Mouse (Mus musculus) NIH3T3 (cell line): Measurements from ENCODE around the gene Arhgef28.

Experiments used
- DNase-seq: peaks from one replicate; pipeline ENCODE4 v3.0.0-alpha.2; 2012; ENCODE audit warnings: low read depth

Arhgef28 gene

DNA sequence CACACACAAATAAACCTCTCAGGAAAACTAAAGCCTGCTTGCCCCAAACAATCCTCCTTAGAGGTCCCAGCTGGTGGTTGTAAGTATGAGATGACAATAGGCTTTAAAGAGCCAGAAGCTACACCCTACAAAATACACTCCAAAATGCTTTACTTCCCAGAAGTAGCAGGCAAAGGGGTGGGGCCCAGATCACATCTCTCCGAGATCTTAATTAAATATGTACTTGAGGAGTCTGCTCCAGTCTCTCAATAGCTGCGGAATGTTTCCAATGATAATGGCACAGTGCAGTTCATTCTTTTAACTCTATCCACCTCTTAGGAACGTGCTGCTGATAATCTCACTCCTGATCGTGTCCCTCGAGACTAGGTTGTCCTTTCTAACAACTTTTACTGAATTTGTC is 240.2 kb downstream of the Arhgef28 start:
- no peak for DNase-seq

DNA sequence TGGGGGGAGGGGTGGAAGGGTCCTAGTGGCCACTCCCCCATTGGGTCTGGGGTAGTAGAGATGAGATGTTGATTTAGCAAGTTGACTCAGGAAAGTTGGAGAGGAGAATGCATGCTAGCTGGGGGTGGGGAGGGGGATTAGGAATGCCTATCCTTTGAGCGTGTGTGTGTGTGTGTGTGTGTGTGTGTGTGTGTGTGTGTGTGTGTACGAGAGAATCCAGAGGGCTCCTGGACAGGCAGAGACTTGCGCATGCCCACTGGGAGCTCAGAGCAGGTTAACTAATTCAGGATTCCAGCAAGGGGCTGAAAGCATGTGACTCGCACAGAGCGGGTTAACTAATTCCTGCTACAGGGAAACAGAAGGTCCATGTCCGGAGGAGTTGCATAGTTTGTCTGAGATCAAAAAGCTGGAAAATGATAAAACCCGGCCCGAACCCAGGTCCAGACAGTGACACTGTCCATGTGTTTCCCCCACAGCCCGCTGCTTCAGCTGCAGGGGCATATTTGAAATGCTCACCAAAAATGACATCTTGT is 241.3 kb downstream of the Arhgef28 start:
- DNase-seq = no peak

DNA sequence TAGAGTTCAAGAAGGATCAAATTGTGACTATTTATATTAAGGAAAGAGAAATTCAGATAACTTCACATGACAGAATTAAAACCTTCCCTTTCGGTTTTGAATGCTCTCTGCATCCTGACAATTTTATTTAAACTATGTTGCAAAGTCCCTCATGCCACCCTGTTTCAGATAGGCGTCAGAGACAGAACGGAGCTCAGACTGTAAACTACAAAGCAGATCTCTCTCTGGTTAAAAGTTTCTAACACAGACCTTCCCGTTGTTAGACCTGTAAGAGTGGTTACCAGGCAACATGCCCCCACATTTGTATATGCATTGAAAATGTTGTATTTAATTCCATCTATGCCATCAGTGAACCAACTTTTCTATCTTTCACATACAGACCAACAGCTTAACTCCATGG is 246.1 kb downstream of the Arhgef28 start:
- DNase-seq = no peak

DNA sequence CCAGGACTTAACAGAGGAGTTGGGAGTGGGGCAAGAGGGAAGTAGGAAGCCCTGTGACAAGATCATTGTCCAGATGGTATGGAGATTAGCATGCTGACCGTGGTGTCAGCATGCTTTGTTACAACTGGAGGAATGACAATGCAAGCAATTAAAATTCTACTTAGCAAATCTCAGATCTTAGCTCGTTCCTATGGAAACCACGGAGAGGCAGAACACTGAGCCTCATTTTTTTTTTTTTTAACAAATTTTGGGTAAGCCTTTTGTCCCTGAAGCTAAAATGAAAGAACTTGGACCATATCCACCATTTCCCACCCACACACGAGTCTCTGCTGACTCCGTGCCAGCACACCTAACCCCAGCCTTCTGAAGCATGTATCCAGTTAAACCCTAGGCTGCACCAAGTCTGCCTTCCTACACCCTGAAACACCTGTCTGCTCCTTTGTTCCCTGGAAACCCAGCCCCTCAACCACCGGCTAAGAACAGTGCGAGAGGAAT is 246.8 kb downstream of the Arhgef28 start:
- DNase-seq = no peak

DNA sequence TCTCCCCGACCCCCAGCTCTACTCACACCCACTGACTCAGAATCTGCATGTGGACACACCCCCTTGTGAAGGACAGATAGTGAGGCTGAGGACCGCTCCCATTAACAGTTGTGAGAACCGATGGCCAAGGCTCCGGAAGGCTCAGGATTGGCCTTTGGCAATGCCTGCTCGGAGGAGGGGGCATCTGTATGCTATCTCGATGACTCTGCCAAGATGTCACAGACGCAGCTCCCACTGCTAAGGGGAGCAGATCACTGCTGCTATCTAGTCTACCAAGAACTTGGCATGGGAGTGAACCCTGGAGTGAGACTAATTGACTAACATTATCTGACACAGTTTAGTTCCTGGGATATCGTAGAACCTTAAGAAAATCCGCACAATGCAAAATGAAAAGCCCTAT is 250.5 kb downstream of the Arhgef28 start:
- no peak for DNase-seq

DNA sequence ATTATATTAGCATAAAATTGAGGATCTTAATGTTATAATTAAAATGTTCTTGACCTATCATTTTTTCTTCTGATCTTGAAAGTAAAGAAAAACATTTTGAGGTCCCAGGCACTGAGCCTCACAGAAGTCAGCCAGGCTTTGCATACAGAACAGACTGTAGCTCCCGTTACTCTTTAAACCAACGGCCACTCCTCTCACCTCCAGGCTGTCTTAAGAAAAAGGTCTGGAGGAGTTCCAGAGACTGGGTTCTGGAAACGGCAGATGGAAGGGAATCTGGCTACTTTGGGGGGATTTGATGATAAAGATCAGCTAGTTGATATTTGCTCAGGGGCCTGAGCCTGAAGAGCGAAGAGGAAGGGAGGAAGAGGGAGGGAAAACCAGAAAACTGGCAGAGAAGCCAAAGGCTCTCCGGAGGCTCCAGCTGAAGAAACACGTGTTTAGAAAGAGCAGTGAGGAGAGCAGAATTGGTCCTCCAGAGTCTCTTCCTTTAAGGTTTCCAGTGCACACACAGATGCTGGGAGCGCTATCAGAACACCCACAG is 251.2 kb downstream of the Arhgef28 start:
- no peak for DNase-seq

DNA sequence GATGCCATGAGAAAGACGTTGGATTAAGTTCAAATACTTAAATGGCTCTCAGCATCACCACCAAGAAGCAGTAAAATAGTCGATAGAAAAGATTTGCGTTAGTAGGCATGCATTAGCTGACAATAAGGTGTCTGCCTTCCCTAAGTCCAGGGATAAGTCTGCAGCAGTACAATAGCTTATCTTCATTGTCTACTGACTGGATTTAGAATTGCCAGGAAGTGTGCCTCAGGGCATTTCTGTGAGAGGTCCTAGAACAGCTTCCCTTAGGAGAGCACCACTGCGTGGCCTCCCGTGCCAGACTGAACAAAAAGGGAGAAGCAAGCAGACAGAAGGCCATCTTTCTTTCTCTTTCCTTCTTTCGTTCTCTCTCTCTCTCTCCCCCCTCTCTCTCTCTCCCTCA is 252.2 kb downstream of the Arhgef28 start:
- no peak for DNase-seq

DNA sequence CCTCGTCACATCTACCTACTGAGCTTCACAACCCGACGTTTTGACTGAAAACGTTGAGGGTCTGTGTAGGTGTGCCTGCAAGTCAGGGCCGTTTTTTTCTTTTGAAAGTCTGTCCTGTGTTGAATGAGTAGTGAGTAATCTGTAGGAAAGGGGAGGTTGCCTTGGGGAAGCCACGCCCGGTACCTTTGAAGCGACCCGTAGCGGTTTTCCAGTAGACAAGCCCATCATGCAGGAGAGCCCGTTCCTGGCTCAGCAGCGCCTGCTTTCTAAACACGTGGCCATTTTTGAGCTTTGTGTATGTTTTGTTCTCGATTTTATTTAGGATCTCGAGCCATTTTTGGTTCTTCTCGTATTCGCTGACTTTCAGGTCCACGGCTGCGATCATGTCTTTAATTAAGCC is 252.7 kb downstream of the Arhgef28 start:
- no peak for DNase-seq

DNA sequence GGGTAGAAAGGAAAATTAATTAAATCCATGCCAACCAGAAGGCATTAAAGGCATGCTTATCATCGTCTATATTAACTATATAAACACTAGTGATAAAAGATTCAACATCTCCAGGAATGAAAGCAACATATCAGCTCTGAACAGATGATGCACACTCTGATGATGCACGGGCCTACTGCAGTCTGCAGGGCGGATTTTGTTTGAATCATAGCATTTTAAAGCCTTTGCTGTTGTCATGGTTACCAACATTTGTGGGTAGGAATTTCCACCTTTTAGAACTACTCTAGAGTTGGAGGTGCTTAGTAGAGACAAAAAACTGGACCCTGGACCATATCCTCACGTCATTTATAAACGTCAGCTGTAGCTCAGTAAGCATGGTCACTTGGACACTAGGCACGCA is 257.4 kb downstream of the Arhgef28 start:
- DNase-seq = no peak

DNA sequence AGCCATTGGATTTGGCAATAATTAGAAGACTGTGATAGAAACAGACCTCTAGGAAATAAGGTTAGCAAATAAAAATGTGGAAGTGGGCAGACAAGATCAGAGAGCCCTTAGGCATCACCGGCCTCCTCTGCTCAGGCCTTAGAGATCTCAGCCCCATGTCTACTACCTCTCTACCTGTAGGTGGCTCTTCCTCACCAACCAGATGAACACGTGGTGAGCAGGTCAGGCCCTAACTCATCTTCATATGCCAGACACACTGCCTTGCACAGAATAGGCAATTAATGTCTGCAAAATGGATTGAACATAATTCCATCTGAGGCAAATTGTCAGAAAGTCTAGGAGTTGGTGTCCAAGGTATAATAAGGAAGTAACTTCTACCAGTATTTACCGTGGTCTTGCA is 258.6 kb downstream of the Arhgef28 start:
- no peak for DNase-seq

DNA sequence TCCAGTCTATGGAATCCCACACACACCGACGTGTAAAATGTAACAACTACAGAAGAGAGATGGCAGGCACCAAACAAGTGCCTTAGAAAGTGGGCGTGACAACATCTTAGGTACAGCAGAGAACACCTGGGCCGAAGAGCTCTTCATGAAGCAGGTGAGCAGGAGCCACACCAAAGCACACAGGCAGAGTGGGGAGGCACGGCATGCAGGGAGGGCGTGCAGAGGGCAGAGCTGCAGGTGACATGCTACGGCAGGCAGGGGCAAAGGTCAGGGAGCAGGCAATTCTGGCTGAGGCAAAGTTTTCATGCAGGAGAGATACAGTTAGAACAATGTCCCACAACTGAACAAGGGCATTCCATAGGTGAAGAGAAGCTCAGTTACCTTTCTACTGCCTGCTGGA is 259.8 kb downstream of the Arhgef28 start:
- DNase-seq = no peak

DNA sequence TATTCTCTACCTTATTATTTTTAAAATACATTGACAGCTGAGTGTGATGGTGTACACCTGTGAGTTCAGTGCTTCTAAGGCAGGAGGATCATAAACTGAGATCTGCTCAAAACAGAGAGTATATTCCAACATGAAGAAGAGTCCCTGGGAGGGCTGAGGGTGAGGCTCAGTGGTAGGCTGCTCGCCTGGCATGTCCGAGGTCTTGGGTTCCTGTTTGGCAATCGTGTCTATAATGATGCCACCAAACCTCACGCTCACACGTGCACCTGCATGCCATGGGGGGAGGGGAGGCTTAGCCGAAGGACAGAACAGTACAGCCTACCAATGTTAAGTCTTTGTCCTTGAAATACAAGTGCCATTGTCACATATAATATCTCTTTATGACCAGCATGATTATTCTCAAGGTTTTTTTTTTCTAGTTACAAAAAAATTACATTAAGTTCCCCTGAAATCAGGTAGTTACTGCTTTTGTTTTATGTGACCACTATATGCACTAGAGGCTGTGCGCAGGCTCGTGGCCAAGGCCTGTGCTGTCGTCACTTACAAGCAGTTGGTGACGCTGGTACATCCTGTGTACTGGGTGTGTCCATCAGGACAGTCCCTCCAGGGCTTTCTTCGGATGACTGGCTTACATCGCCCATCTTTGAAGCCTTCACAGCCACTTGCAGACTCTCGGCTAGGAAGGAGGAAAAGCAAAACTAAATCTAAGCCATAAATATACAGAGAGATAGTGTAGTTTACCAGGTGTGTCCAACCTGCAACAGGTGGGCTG is 264.1 kb downstream of the Arhgef28 start:
- no peak for DNase-seq

DNA sequence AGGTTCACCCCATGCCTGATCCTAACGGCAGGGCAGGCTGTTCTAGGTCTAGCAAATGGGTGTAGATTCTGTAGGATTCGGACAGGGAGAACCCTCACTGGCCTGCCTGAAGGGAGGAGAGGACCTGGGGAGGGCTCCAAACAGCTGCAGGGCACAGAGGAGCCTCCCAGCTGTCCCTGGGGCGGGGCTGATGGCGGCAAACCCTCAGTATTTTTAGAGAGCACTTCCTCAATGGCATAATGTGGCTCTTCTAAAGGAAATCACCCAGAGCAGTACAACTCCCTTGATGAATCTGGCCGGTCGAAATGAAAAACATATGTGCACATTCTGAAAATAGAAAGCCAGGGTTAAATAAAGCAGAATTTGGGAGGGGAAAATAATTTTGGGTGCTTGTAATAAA is 265.1 kb downstream of the Arhgef28 start:
- DNase-seq = peak; percentile 51

DNA sequence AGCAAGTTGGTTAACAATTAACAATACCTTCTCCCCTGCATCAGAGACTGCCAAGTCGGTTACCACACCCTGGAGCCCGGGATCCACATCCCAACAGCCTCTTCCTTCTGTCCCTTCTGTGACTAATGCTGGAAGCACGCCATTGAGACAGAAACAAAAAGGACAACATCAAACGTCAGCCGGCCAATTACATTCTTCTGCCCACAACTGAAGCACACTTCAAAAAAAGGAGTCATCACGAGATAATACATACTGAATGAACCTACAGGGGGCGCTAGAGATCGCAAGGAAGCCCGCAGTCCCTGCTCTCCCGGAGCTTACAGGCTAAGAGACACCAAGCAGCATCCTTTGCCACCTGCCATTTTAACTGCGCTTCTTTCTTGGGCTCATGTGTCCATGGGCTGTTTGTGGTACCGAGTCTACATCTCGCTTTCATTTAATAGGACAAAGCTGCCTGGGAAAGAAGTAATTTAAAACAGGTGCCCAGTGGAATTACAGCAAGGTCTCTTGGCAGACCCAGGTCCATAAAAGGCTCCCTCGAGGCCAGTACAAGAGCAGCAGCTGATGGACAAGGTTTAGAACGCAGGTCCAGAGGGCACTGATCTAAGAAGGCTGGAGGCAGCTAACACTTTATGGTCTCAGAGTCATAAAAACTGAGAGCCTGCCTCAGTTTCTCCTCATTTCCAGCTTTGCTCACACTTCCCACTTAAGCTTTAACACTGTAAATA is 266.6 kb downstream of the Arhgef28 start:
- peak; percentile 38 for DNase-seq

DNA sequence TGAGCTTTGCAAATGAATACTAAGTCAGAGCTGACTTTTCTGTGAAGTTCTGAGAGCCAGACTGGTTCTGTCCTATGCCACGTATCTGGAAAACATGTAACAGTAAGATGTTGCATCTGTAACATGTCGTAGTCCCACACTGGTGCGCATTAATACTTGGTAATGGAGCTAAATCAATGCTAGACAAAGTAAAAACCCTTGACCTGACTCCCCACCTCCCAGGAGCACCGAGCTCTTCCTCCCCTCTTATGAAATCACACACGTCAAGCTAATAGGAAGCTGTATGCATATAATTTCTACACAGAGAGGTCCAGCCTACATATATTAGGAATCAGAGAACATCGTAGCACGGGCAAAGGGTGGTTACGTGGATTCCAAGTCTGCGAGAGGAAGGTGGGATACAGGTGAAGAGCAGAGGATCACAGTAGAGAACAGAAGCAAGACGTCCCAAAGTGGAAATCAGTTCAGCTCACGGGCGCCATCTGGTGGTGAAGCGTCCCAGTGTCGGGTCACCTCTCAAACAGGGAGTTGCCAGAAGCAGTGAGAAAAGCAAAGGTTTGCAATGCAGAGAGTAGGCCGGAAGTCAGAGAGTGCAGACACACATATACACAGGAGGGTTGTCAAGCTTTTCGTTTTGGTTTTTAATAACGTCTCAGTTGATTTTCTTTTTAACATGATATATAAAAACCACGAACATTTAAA is 267.5 kb downstream of the Arhgef28 start:
- peak; percentile 90 for DNase-seq

DNA sequence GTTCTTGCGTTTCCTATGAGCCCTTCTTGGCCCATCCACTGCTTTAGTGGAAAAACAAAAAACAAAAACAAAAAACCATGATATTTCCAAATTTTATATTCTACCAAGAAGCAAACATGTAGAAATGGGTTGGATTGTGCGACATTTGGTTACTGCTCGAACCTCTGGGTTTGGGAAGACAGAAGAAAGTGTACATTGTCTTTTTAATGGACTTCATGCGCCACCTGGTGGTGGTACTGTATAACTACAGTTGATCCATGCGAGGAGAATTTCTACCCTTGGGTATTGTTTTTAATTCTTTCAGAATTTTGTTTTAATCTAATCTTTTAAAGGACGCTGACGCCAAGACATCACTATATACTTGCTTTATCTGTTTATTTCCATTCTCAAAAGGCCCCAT is 268.3 kb downstream of the Arhgef28 start:
- peak; percentile 83 for DNase-seq

DNA sequence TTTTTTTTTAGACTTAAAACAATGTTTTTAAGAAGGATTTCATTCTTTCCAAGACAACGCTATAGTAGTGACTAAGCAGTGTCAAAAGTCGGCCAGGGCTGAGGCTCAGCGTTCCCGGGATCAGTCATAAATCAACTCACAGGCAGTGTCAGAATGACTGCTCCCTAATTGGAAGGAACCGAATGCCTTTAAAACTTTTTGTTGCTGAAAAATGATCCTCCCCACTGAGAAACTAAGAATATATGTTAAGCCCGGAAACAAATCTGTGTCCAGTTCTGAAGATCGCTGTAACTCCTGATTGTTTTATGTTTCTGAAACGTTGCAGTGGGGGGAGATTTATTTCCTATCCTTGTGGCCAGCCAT is 278.1 kb downstream of the Arhgef28 start:
- peak; percentile 80 for DNase-seq

DNA sequence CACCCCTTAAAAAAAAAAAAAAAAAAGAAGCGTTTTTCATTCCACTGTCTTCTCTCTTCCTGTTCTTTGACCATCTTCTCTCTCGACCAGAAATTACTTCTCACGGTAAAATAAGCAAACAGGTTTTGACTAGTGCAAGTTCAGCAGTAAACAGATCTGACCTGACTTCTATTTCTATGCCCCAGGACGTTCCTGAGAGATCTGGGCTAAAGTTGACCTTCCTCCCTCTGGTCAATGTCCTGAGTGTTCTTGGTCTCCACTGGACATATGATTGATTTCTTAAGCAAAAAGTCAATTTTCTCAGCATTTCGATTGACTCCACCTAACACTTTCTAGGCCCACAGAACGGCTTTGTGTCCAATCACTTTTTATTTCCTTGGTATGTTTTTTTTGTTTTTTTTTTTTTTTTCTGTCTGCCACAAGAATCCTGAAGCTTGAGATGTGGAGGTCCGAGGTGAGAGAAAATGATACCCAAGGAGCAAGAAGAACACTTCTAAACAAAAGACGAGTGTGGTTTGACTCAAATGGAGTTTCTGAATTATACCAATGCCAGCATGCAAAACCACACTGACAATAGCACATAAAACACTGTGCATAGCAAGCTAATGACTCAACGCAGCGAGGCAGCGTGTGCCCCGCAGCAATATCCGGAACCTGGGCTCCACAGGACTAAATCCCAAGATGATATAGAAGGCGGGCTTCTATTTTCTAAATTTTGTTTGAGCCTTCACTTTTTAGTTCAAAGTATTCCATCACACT is 278.7 kb downstream of the Arhgef28 start:
- peak; percentile 83 for DNase-seq

DNA sequence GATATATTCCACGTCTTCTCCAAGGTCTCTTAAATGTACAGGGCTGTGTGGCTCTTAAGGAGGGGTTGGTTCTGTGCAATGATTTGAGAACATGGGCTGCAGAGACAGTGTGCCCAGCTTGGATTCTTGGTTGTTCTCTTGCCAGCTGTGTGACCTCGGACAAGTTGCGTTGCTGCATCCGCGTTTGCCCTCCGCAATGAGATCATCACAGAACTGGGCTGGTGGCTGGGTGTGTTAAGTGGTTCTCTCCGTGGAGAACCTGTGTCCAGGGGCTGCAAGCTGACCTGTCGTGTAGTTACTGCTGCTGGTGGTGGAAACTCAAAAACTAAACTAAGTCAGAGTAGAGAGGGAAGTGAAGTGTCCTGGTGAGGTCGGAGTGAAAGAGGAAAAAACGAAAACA is 279.9 kb downstream of the Arhgef28 start:
- no peak for DNase-seq

DNA sequence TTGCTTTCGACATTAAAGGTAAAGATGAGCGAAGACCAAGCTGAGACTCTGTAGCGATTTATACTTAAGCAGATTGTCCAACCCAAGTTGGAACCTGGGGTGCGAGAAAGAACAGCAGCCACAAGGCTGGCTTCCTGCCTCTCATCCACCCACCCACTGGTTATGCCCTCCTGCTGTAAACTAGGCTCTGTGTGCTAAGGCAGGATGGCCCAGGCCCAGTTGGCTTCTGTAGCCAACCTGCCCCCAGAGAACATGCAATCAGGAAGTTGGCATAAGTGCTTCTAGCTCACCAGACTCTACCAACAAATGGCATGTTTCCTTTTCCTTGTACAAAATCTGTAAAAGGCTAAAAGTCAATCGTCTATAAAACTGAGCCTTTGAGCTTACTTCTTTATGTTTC is 283.2 kb downstream of the Arhgef28 start:
- DNase-seq = no peak

DNA sequence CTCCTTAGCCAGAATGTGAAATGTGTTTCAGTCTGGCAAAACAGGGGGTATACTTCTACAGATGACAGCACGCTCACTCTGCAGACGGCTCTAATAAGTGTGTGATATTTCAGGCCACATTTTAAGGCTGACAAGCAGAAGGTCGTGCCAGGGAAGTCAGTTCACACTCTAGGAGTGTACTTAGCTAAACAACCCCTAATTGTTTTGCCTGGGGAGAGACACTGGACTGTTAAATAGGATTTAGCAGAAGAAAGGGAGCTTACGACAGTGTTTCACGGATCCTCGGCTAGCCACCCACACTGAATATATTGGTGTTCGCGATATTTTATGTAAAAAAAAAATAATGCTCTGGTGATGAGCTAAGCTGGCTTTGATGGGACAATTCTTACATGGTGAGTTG is 286.6 kb downstream of the Arhgef28 start:
- no peak for DNase-seq
